Mouse (Mus musculus): Measurements from ENCODE around the gene Lix1l. TPM values are rescaled to one million over a fixed set of nuclear protein-coding genes. Genes with fewer than 3 reads are reported as not detected.
A peak's percentile ranks its signal among the peaks of the same experiment; 100 is the strongest.

Lix1l gene
- polyA plus RNA-seq, 1 experiment from 2014 or later = 6.4 TPM

- peak within 1 kb of the TSS; percentile 81 for H3K9ac ChIP-seq (ENCODE audit: low read length)
- under 1% methylated on average over 26 of the region's 26 CpGs for WGBS
- H3K27ac ChIP-seq (ENCODE audit: low read depth, low read length) = peak within 1 kb of the TSS; percentile 65
- peak within 1 kb of the TSS; percentile 83 for H3K4me2 ChIP-seq
- ATAC-seq (ENCODE audit: low FRiP score) (peak; percentile 100), DNase-seq (ENCODE audit: low spot score, missing footprints) (peak; percentile 99)
- peaks cover 23% of the 10 kb centered on the region; the same call in 1 of the 2 replicates for H3K4me1 ChIP-seq (ENCODE audit: control insufficient read depth, insufficient read depth, low read length)
- H3K27me3 ChIP-seq (ENCODE audit: control insufficient read depth, insufficient read depth, low read length) = no peaks in the 10 kb centered on the region
- peak within 1 kb of the TSS; percentile 53 for H3K4me3 ChIP-seq (ENCODE audit: low read depth, low read length)
- H3K9me3 ChIP-seq (ENCODE audit: control insufficient read depth, low read length) = no peaks in the 10 kb centered on the region
- 0 out of 2 replicates have a peak, but pooled peaks cover 7% of the 10 kb centered on the region for H3K36me3 ChIP-seq (ENCODE audit: control insufficient read depth, insufficient read depth, low read length)
Measured at GRCm38 (mm10) chr3:96557694-96558093, 43.3 kb upstream of the Lix1l start, which contains the start of gene Txnip. Gene Txnip, plus strand, starts transcription at chr3:96557957.

- Histone ChIP-seq H3K27me3 (ENCODE audit: control insufficient read depth, insufficient read depth, low read length) (no peaks in the 10 kb centered on the region), H3K4me1 (ENCODE audit: control insufficient read depth, insufficient read depth, low read length) (peaks cover 23% of the 10 kb centered on the region; the same call in 1 of the 2 replicates), H3K36me3 (ENCODE audit: control insufficient read depth, insufficient read depth, low read length) (0 out of 2 replicates have a peak, but pooled peaks cover 7% of the 10 kb centered on the region), H3K9ac (ENCODE audit: low read length) (peak overlapping the region; percentile 81), H3K4me3 (ENCODE audit: low read depth, low read length) (peak overlapping the region; percentile 53), H3K9me3 (ENCODE audit: control insufficient read depth, low read length) (no peaks in the 10 kb centered on the region), H3K27ac (ENCODE audit: low read depth, low read length) (no peak overlapping the region), H3K4me2 (peak overlapping the region; percentile 83)
- peak; percentile 27; the same call in 1 of the 2 replicates for ATAC-seq (ENCODE audit: low FRiP score)
- WGBS = 1% methylated on average over 17 of the region's 17 CpGs
- DNase-seq (ENCODE audit: low spot score, missing footprints) = no peak
Measured at GRCm38 (mm10) chr3:96558159-96558558, 42.8 kb upstream of the Lix1l start.

- Histone ChIP-seq H3K27ac (ENCODE audit: low read depth, low read length) (no peak overlapping the region; the same call in 1 of the 2 replicates), H3K9me3 (ENCODE audit: control insufficient read depth, low read length) (no peaks in the 10 kb centered on the region), H3K4me1 (ENCODE audit: control insufficient read depth, insufficient read depth, low read length) (peaks cover 23% of the 10 kb centered on the region; the same call in 1 of the 2 replicates), H3K27me3 (ENCODE audit: control insufficient read depth, insufficient read depth, low read length) (no peaks in the 10 kb centered on the region), H3K9ac (ENCODE audit: low read length) (peak overlapping the region; percentile 81), H3K36me3 (ENCODE audit: control insufficient read depth, insufficient read depth, low read length) (0 out of 2 replicates have a peak, but pooled peaks cover 7% of the 10 kb centered on the region), H3K4me2 (peak overlapping the region; percentile 83), H3K4me3 (ENCODE audit: low read depth, low read length) (peak overlapping the region; percentile 53)
- ATAC-seq (ENCODE audit: low FRiP score) (no peak), DNase-seq (ENCODE audit: low spot score, missing footprints) (no peak)
- WGBS = 54% methylated on average over 10 of the region's 10 CpGs
Measured at GRCm38 (mm10) chr3:96558668-96559196, 42.2 kb upstream of the Lix1l start.

DNA sequence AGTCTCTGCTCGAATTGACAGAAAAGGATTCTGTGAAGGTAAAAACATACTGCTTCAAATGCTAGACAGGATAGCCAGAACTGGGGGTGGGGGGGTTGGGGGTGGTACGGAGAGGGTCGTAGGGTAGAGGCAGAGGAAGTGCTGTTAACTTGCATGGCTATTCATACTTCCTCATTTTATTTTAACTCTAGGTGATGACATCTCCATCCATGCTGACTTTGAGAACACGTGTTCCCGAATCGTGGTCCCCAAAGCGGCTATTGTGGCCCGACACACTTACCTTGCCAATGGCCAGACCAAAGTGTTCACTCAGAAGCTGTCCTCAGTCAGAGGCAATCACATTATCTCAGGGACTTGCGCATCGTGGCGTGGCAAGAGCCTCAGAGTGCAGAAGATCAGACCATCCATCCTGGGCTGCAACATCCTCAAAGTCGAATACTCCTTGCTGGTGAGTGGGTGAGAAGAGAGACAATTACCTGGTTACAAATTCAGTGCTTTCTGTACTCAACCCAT lies 41.5 kb upstream of the Lix1l start:
- no peaks in the 10 kb centered on the region for H3K27me3 ChIP-seq (ENCODE audit: control insufficient read depth, insufficient read depth, low read length)
- 90% methylated on average over 12 of the region's 12 CpGs for WGBS
- H3K4me2 ChIP-seq = peak overlapping the region; percentile 83
- no peak for DNase-seq (ENCODE audit: low spot score, missing footprints)
- H3K9ac ChIP-seq (ENCODE audit: low read length) = no peak overlapping the region; the same call in 1 of the 2 replicates
- ATAC-seq (ENCODE audit: low FRiP score) = no peak
- H3K9me3 ChIP-seq (ENCODE audit: control insufficient read depth, low read length) = no peaks in the 10 kb centered on the region
- peak overlapping the region; percentile 53 for H3K4me3 ChIP-seq (ENCODE audit: low read depth, low read length)
- H3K4me1 ChIP-seq (ENCODE audit: control insufficient read depth, insufficient read depth, low read length) = peaks cover 23% of the 10 kb centered on the region; the same call in 1 of the 2 replicates
- 0 out of 2 replicates have a peak, but pooled peaks cover 7% of the 10 kb centered on the region for H3K36me3 ChIP-seq (ENCODE audit: control insufficient read depth, insufficient read depth, low read length)
- H3K27ac ChIP-seq (ENCODE audit: low read depth, low read length) = no peak overlapping the region

DNA sequence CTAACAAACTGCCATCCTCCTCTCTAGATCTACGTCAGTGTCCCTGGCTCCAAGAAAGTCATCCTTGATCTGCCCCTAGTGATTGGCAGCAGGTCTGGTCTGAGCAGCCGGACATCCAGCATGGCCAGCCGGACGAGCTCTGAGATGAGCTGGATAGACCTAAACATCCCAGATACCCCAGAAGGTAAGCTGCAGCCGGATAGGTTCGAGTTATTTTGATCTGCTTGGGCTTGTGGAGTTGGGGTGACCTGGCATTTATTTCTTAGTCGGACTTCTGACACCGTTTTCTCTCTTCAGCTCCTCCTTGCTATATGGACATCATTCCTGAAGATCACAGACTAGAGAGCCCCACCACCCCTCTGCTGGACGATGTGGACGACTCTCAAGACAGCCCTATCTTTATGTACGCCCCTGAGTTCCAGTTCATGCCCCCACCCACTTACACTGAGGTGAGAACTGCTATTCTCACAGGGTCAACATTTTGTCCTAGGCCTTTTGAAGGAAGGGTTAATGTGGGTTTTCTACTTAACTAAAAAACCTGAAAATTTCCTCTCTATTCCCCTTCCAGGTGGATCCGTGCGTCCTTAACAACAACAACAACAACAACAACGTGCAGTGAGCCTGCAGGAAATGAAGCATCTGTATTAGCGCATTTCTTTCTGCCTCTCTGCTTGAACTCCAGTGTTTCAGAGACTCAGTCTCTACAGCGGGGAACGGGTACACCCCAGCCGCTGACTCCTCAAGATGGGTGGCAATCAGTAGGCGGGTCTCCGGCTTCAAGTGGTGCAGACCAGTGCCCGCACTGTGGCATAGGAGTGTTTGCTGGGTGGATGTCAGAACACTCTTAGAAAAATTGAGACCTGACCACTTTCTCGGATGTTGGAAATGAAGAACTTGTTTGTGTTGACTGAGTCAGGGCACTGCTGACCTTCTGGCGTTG lies 40.8 kb upstream of the Lix1l start:
- Histone ChIP-seq H3K9ac (ENCODE audit: low read length) (no peak overlapping the region; the same call in 1 of the 2 replicates), H3K36me3 (ENCODE audit: control insufficient read depth, insufficient read depth, low read length) (0 out of 2 replicates have a peak, but pooled peaks cover 7% of the 10 kb centered on the region), H3K4me1 (ENCODE audit: control insufficient read depth, insufficient read depth, low read length) (peaks cover 23% of the 10 kb centered on the region; the same call in 1 of the 2 replicates), H3K27me3 (ENCODE audit: control insufficient read depth, insufficient read depth, low read length) (no peaks in the 10 kb centered on the region), H3K9me3 (ENCODE audit: control insufficient read depth, low read length) (no peaks in the 10 kb centered on the region), H3K4me2 (peak overlapping the region; percentile 83), H3K27ac (ENCODE audit: low read depth, low read length) (no peak overlapping the region), H3K4me3 (ENCODE audit: low read depth, low read length) (peak overlapping the region; percentile 53)
- 90% methylated on average over 23 of the region's 23 CpGs for WGBS
- no peak for ATAC-seq (ENCODE audit: low FRiP score)
- no peak for DNase-seq (ENCODE audit: low spot score, missing footprints)

DNA sequence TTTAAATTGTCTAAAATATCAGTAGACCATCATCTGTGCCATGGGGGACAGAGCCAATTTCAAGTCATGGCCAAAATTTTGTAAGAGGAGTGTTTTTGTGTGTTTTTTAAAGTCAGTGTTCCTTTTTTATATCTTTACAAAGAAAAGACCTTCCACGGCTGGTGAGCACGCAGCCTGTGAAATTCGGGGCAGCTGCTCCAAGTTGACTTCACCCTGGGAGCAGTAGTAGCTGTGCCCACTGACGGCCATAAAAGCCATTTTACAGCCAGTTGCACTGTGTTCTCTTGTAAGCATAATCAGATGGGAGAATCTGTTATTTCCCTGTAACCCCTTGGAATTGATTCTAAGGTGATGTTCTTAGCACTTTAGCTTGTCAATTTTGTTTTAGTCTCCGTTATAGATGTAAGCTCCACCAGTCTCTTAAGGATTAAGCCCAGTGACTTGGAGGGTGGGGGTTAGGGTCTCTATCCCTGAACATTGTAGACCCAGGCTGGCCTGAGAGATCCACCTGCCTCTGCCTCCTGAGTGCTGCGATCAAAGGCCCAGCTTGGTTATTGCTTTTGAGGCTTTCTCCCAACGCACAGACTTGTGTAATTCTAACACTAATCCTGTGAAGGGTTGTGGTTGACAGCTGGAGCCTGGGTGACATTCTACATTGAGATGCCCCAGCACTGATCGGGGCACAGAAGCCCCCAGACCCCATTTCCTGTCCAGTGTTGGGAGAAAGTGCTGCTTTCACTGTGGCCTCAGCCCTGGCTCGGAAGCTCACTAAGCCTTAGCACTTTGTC lies 39.9 kb upstream of the Lix1l start:
- no peak overlapping the region for H3K4me2 ChIP-seq
- H3K4me3 ChIP-seq (ENCODE audit: low read depth, low read length) = no peak overlapping the region
- no peaks in the 10 kb centered on the region for H3K27me3 ChIP-seq (ENCODE audit: control insufficient read depth, insufficient read depth, low read length)
- H3K27ac ChIP-seq (ENCODE audit: low read depth, low read length) = no peak overlapping the region
- DNase-seq (ENCODE audit: low spot score, missing footprints) = no peak
- 0 out of 2 replicates have a peak, but pooled peaks cover 7% of the 10 kb centered on the region for H3K36me3 ChIP-seq (ENCODE audit: control insufficient read depth, insufficient read depth, low read length)
- no peak overlapping the region for H3K9ac ChIP-seq (ENCODE audit: low read length)
- no peaks in the 10 kb centered on the region for H3K9me3 ChIP-seq (ENCODE audit: control insufficient read depth, low read length)
- H3K4me1 ChIP-seq (ENCODE audit: control insufficient read depth, insufficient read depth, low read length) = peaks cover 23% of the 10 kb centered on the region; the same call in 1 of the 2 replicates
- no peak for ATAC-seq (ENCODE audit: low FRiP score)
- 91% methylated on average over 9 of the region's 9 CpGs for WGBS

- H3K27ac ChIP-seq (ENCODE audit: low read depth, low read length) = no peak overlapping the region
- DNase-seq (ENCODE audit: low spot score, missing footprints) (no peak), ATAC-seq (ENCODE audit: low FRiP score) (no peak)
- peaks cover 16% of the 10 kb centered on the region; the same call in 1 of the 2 replicates for H3K4me1 ChIP-seq (ENCODE audit: control insufficient read depth, insufficient read depth, low read length)
- no peaks in the 10 kb centered on the region for H3K27me3 ChIP-seq (ENCODE audit: control insufficient read depth, insufficient read depth, low read length)
- 0 out of 2 replicates have a peak, but pooled peaks cover 7% of the 10 kb centered on the region for H3K36me3 ChIP-seq (ENCODE audit: control insufficient read depth, insufficient read depth, low read length)
- no peaks in the 10 kb centered on the region for H3K9me3 ChIP-seq (ENCODE audit: control insufficient read depth, low read length)
- no peak overlapping the region for H3K9ac ChIP-seq (ENCODE audit: low read length)
- no peak overlapping the region for H3K4me2 ChIP-seq
- WGBS = 69% methylated on average over 10 of the region's 10 CpGs
- no peak overlapping the region for H3K4me3 ChIP-seq (ENCODE audit: low read depth, low read length)
Measured at GRCm38 (mm10) chr3:96561946-96562681, 38.8 kb upstream of the Lix1l start.

GRCm38 (mm10) chr3:96563267-96563666 lies 37.7 kb upstream of the Lix1l start:
- WGBS = 94% methylated on average over 8 of the region's 8 CpGs
- ATAC-seq (ENCODE audit: low FRiP score) = no peak
- no peak overlapping the region for H3K27ac ChIP-seq (ENCODE audit: low read depth, low read length)

More at GRCm38 (mm10) chr3:96563267-96563666, 37.7 kb upstream of the Lix1l start:
- peaks cover 16% of the 10 kb centered on the region; the same call in 1 of the 2 replicates for H3K4me1 ChIP-seq (ENCODE audit: control insufficient read depth, insufficient read depth, low read length)
- no peaks in the 10 kb centered on the region for H3K27me3 ChIP-seq (ENCODE audit: control insufficient read depth, insufficient read depth, low read length)
- H3K9me3 ChIP-seq (ENCODE audit: control insufficient read depth, low read length) = no peaks in the 10 kb centered on the region
- H3K36me3 ChIP-seq (ENCODE audit: control insufficient read depth, insufficient read depth, low read length) = 0 out of 2 replicates have a peak, but pooled peaks cover 7% of the 10 kb centered on the region
- no peak overlapping the region for H3K4me3 ChIP-seq (ENCODE audit: low read depth, low read length)
- no peak overlapping the region for H3K9ac ChIP-seq (ENCODE audit: low read length)
- no peak for DNase-seq (ENCODE audit: low spot score, missing footprints)
- H3K4me2 ChIP-seq = no peak overlapping the region

Data from midbrain, embryonic 11.5 days (tissue).